Mouse (Mus musculus) layer of hippocampus, postnatal 25 days (tissue): Measurements from ENCODE around the gene Yrdc. TPM values are rescaled to one million over a fixed set of nuclear protein-coding genes. Genes with fewer than 3 reads are reported as not detected.

Source experiments
- DNase-seq, 2 experiments: peaks; one replicate each; pipeline ENCODE4 v3.0.0; 2022; ENCODE audit warnings: mixed read lengths in 2 of 2, low spot score in 1 of 2; ENCODE audit errors: extremely low spot score in 1 of 2
- total RNA-seq, 2 experiments: library from RNA; stranded (reverse); gene quantifications; 2 replicates each; pipeline ENCODE4 v1.2.3; 2021

The Yrdc gene
- total RNA-seq, 2 experiments from 2014 or later: 31.6 to 32.3 TPM

- DNase-seq: peak; percentile 48 to 51
Observed at GRCm38 (mm10) chr4:124849631-124850260, 733 bp upstream of the Yrdc start.

GRCm38 (mm10) chr4:124850933-124851658 is 617 bp downstream of the Yrdc start, which contains the start of gene 1110065P20Rik:
1110065P20Rik (minus strand) TSS chr4:124851196.
- peak; percentile 56 to 59 for DNase-seq

- no peak for DNase-seq
Observed at GRCm38 (mm10) chr4:124856294-124856693, 5.8 kb downstream of the Yrdc start.

GRCm38 (mm10) chr4:124858370-124858769 is 7.9 kb downstream of the Yrdc start:
- no peak for DNase-seq

- DNase-seq: peak in 1 of 2 experiments; percentile 45
Observed at GRCm38 (mm10) chr4:124860446-124860845, 10.0 kb downstream of the Yrdc start.

- no peak for DNase-seq
Observed at GRCm38 (mm10) chr4:124861283-124862188, 11.1 kb downstream of the Yrdc start, which contains the start of gene Maneal. Maneal (minus strand) TSS chr4:124862171.

- no peak for DNase-seq
Observed at GRCm38 (mm10) chr4:124872719-124873118, 22.2 kb downstream of the Yrdc start.

- no peak for DNase-seq
Observed at GRCm38 (mm10) chr4:124880599-124880998, 30.1 kb downstream of the Yrdc start, which contains the start of gene Epha10. Epha10 (plus strand) TSS chr4:124880899.

GRCm38 (mm10) chr4:124881341-124881908 is 30.9 kb downstream of the Yrdc start:
- peak; percentile 59 to 77 for DNase-seq

- DNase-seq: peak in 1 of 2 experiments; percentile 34
Observed at GRCm38 (mm10) chr4:124882151-124882729, 31.8 kb downstream of the Yrdc start.

- DNase-seq: no peak
Observed at GRCm38 (mm10) chr4:124888702-124889101, 38.2 kb downstream of the Yrdc start.

- no peak for DNase-seq
Observed at GRCm38 (mm10) chr4:124889935-124890334, 39.5 kb downstream of the Yrdc start.

- DNase-seq: no peak
Observed at GRCm38 (mm10) chr4:124890831-124891230, 40.4 kb downstream of the Yrdc start.

GRCm38 (mm10) chr4:124893769-124894168 is 43.3 kb downstream of the Yrdc start:
- no peak for DNase-seq

GRCm38 (mm10) chr4:124894508-124895428 is 44.3 kb downstream of the Yrdc start:
- DNase-seq: peak; percentile 21 to 40

- no peak for DNase-seq
Observed at GRCm38 (mm10) chr4:124898428-124898827, 47.9 kb downstream of the Yrdc start.

- no peak for DNase-seq
Observed at GRCm38 (mm10) chr4:124899906-124900305, 49.4 kb downstream of the Yrdc start.
